Mouse (Mus musculus) testis, postnatal 10 days (tissue): ENCODE measurements around the gene Pcdh19.

ENCODE experiments used
- DNase-seq: peaks from one replicate; pipeline ENCODE4 v3.0.0; 2021; ENCODE audit warnings: low spot score

Gene Pcdh19

GRCm38 (mm10) chrX:133657308-133658302 lies 31.2 kb downstream of the Pcdh19 start:
- no peak for DNase-seq

- DNase-seq, result no peak
Measured at GRCm38 (mm10) chrX:133655876-133656538, 32.8 kb downstream of the Pcdh19 start.

- no peak for DNase-seq
Measured at GRCm38 (mm10) chrX:133655196-133655595, 33.6 kb downstream of the Pcdh19 start.

GRCm38 (mm10) chrX:133653071-133653470 lies 35.7 kb downstream of the Pcdh19 start:
- no peak for DNase-seq

GRCm38 (mm10) chrX:133650379-133650778 lies 38.4 kb downstream of the Pcdh19 start:
- no peak for DNase-seq

- no peak for DNase-seq
Measured at GRCm38 (mm10) chrX:133647809-133648208, 41.0 kb downstream of the Pcdh19 start.

GRCm38 (mm10) chrX:133639445-133639844 lies 49.3 kb downstream of the Pcdh19 start:
- DNase-seq, result no peak

GRCm38 (mm10) chrX:133629538-133629937 lies 59.2 kb downstream of the Pcdh19 start:
- no peak for DNase-seq

GRCm38 (mm10) chrX:133618222-133618621 lies 70.6 kb downstream of the Pcdh19 start:
- DNase-seq, result no peak

- DNase-seq, result no peak
Measured at GRCm38 (mm10) chrX:133605828-133606227, 83.0 kb downstream of the Pcdh19 start.

GRCm38 (mm10) chrX:133604272-133604671 lies 84.5 kb downstream of the Pcdh19 start:
- DNase-seq, result peak; percentile 32

- DNase-seq, result no peak
Measured at GRCm38 (mm10) chrX:133602068-133602467, 86.7 kb downstream of the Pcdh19 start.

GRCm38 (mm10) chrX:133601658-133602057 lies 87.1 kb downstream of the Pcdh19 start:
- DNase-seq, result no peak

- no peak for DNase-seq
Measured at GRCm38 (mm10) chrX:133601195-133601594, 87.6 kb downstream of the Pcdh19 start.

- no peak for DNase-seq
Measured at GRCm38 (mm10) chrX:133575601-133576382, 113.0 kb downstream of the Pcdh19 start.

- DNase-seq, result no peak
Measured at GRCm38 (mm10) chrX:133565355-133565754, 123.4 kb downstream of the Pcdh19 start.
